Mouse (Mus musculus) brain, embryonic 14.5 days (tissue): ENCODE measurements around the gene Crocc2. TPM values are rescaled to one million over a fixed set of nuclear protein-coding genes. Genes with fewer than 3 reads are reported as not detected.

Source experiments
- DNase-seq: peaks from one replicate; pipeline ENCODE4 v3.0.0-alpha.2; 2011; ENCODE audit warnings: low read depth
- CTCF ChIP-seq: fragments of 200-500 bp; IDR thresholded peaks from 2 replicates; pipeline ENCODE4 v1.5.1; 2012; ENCODE audit warnings: inconsistent platforms, mild to moderate bottlenecking, moderate library complexity, borderline replicate concordance; ENCODE audit not compliant: insufficient read depth, insufficient read length; ENCODE audit errors: extremely low read depth
- POLR2A ChIP-seq: fragments of 200-500 bp; IDR thresholded peaks from 2 replicates; pipeline ENCODE4 v1.6.1; 2012; ENCODE audit warnings: mild to moderate bottlenecking, inconsistent platforms, borderline replicate concordance; ENCODE audit not compliant: poor library complexity, insufficient read depth, insufficient read length, severe bottlenecking; ENCODE audit errors: extremely low read depth
- polyA plus RNA-seq: library from polyadenylated mRNA; depleted of rRNA; stranded (reverse); fragments of >200 nt; gene quantifications from 2 replicates; pipeline ENCODE4 v1.2.3, GENCODE M21; 2012

Crocc2 gene
- polyA plus RNA-seq, 1 experiment, result 0.51 TPM

DNA sequence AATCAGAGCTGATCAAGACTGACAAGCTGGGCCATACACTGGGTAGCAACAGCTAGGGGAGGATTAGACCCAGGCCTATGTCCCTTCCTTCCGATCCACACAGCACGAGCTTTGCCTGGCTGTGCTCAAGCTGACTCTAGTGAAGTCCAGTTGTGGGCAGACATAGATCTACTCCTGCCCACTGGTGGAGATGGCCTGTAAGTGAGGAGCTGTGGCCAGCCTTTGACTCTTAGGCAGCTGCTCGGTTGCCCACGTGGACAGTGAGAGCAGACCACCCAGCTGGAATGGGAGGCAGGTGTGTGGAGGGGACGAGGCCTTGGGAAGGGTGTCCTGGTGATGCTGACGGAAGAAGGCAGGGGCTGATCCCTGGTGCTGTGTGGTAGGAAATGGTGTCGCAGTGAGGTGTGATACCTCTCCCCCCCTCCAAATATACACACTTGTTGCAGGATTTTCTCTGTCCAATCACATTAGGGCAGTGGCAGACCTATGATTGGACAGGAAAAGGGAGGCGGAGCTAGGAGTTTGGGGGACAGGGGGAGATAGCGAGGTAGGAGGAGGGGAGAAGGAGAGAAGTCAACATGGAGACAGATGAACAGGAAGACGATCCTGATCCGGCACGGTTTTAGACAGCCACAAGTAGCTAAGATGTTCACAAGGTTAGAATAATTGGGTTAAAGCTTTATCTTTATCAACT, 37.9 kb downstream of the Crocc2 start:
- no peak for DNase-seq
- no peak for TF ChIP-seq POLR2A
- peak; percentile 12; the same call in 1 of the 2 replicates for TF ChIP-seq CTCF

DNA sequence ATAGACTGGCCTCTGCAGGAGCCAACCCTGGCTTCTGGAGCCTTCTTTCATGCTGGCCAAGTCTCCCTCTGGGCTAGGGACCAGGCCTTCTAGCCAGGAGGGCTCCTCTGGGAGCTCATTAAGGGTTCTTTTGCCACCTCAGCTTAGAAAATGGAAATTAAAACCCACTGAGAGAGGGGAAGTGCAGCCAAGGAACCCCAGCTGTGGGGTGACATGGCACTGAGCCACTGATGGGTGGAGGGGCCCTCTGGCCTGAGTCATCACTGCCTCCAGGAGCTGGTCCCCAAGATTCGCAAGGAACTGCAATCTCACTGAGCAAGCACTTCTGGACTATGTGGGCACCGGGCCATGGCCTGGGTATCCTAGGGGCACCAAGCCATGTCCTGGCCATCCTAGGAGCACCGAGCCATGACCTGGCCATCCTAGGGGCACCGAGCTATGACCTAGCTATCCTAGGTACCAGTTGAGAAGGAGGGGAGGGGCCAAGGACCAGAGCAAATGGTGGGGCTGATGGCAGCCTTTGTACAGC, 39.1 kb downstream of the Crocc2 start:
- no peak for DNase-seq
- no peak for TF ChIP-seq POLR2A
- no peak for TF ChIP-seq CTCF

DNA sequence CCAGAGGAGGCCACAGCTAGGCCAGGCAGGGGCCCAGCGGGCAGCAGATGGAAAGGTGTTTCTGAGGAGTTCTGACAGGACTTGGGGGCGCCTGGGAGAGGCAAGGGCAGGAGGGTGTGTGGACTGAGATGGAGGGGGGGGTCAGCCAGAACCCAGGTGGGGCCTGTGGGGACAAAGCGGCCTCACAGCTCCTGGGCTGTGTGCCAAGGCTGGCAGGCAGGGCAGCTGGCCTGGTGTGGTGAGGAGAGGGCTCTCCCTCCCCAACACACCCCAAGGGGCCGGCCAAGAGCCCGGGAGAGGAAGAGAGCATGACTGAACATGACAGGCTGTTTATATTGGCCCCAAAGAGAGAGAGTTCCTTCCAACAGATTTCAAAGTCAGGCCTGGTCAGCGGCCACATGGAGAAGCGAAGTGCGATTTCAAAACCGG, 41.7 kb downstream of the Crocc2 start:
- TF ChIP-seq POLR2A (no peak), CTCF (no peak)
- peak; percentile 88 for DNase-seq

DNA sequence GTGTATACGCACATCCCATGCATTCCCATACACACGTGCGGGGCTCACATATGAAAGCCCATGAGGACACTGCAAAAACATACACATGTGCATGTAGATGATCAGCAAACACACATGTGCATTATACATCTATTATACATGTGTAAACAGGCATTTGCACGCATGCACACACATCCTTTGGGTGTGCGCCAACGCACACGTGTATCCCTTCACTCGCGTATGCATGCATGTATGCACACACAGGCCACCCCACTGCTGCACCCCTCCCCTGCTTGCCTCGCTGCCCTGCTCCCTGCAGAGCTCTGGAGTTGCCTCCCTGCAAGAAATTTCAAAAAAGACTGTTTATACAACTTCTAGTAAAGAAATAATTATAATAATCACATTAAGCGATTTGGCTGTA, 42.5 kb downstream of the Crocc2 start:
- no peak for TF ChIP-seq POLR2A
- no peak for TF ChIP-seq CTCF
- no peak for DNase-seq

DNA sequence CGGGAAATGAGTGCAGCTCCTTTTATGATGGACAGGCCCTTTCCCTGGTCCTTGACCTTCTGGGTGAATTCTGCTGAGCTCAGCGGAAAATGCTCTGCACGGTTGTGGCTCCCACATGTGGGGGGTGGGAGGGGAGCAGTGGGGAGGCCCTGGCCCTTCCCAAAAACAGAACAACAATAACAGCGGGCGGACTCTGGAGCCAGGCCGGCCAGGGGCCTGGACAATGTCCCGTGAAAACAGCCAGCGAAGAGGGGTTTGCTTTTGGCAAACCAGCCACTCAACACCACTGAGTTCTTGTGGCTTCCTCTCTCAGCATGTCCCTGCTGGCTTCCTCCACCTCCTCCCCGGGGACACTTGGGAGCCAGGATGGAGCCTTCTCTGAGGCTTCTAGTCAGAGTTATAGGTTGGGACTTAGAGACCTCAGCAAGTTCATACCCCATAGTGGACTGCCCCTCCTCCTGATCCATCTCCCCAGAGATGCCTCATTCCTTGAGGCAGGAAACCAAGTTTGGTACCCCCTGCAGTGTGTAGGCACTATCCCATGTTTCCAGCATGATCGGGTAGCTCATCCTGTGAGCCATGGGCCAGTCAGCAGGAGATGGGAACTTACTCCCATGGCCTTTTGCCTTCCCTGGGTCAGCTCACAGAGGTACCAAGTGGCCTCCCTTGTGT, 43.2 kb downstream of the Crocc2 start:
- DNase-seq, result peak; percentile 32
- TF ChIP-seq POLR2A (no peak), CTCF (no peak)

DNA sequence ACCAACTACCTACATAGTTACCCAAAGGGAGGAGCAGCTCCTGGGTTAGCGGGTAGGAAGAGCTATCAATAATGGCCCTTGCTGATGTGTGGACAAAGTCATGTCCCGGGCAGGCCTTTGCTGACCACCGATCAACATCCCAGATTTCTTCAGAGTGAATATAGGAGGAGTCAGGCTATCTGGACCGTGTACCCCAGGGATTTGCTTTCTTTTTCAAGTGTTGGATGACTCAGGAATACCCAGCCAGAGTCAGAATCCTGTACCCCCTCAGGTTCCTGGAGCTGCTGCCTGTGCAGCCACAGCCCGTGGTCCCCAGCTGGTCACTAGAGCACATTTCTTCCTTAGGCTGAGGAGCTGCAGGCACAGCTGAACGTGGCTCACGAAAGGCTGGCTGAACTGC, 43.9 kb downstream of the Crocc2 start:
- TF ChIP-seq POLR2A (no peak), CTCF (no peak)
- no peak for DNase-seq

DNA sequence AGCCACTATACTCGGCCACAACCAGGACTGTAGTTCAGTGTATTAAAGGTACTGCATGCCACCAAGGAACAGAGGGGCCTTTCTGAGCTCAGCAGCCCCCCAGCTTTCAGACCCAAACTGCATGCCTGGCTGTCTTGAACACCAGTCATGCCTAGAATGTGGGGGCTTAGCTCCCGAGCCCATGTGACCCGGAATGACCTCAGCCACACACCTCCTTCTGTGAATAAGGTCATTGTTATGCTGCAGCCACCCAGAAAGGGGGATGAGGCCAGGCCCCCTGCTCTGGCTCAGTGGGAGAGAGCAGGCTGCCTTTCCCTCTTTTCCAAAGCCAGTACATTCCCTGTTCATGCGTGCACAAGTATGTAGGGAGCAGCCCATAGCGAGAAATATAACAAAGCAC, 46.1 kb downstream of the Crocc2 start:
- no peak for TF ChIP-seq CTCF
- no peak for TF ChIP-seq POLR2A
- no peak for DNase-seq

DNA sequence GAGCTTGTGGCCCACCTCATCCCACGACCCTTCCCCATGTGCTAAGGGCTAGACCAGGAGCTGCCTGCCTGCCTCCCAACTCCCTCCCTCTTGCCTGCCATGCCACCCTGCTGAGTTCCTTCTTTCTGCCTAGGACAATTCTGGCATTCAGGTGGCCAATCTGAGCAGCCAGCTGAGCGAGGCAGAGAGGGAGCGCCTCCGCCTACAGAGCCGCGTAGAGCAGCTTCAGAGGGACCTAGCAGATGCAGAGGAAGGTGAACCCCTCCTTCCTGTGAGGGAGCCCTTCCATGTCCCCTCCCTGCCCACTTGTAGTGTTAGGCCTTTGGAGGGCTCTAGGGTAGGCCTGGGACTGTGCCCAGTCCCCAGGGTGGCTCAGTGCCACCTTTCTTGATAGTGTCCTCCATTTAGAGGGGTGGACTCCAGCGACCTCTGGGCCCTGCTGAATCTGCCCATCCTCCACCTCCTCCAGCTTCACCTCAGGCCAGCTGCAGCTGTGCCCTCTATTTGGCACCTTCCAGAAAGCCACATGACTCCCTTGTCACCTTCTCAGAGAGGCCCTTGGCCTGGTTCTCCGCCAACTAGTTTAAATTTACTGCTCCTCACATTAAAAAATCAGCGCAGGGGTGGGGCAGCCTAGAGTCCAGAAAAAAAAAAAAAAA, 48.4 kb downstream of the Crocc2 start:
- no peak for DNase-seq
- TF ChIP-seq POLR2A (no peak), CTCF (no peak)

DNA sequence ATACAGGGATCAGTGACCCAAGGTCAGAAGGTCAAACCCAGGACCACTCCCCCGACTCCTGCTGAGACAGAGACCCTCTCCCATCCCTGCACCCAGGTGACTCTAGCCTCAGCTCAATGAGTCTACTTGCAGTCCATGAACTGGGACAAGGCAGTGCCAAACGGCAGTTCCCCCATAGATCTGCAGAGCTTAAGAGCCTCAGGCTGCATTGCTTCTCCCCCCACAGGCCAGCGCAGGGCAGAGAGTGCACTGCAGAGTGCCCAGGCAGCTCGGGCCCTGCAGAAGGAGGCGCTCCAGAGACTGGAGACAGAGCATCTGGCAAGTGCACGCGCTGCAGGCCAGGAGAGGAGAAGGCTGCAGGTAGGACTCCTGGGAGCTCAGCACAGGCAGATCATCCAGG, 49.0 kb downstream of the Crocc2 start:
- DNase-seq, result no peak
- TF ChIP-seq POLR2A (no peak), CTCF (no peak)

DNA sequence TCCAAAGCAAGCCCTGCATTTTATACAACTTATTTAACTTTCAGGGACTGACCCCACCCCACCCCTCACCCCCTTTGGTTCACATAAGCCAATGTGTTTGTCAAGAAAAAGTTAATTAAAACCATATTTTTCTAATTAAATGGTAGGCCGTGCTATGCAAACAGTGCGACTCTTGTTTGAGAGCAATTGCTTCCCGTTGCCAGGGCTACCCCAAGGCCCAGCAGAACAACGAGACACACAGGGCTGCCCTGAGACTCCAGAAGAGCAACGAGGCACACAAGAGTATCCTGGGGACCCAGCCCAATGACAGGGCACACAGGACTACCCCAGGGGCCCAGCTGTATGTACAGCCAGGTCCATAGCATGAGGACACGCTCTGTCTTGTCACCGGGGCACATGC, 52.3 kb downstream of the Crocc2 start:
- TF ChIP-seq POLR2A, result no peak
- no peak for TF ChIP-seq CTCF
- DNase-seq, result peak; percentile 45

DNA sequence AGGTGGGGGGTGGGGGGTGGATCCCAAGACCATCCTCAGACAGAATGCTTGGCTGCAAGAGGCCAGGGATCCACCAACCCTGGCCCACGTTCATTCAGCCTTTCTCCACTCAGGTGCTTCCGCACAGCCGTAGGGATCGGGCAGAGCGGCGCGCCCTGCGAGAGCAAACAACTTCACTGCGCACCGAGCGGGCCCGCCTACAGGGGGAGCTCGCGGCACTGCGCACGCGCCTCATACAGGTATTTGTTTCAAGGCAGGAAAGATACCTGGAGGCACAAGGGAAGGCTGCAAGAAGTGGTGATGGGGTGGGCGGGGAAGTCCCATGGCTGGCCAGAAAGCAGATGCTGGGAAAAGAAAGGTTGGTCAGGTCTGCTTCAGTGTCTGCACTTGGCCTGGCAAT, 55.4 kb downstream of the Crocc2 start:
- DNase-seq, result no peak
- no peak for TF ChIP-seq POLR2A
- peak; percentile 68 for TF ChIP-seq CTCF
